Mouse (Mus musculus) testis, adult 2 months (tissue): Measurements from ENCODE around the gene P2ry6. TPM values are rescaled to one million over a fixed set of nuclear protein-coding genes. Genes with fewer than 3 reads are reported as not detected.

Experiments used
- H3K27ac ChIP-seq: fragments of 200-500 bp; 2 replicates; pipeline ENCODE4 v1.5.1; 2012; ENCODE audit warnings: low read depth, low read length; ENCODE audit not compliant: control insufficient read depth, insufficient read depth
- H3K27me3 ChIP-seq: fragments of 200-500 bp; 2 replicates; pipeline ENCODE4 v1.6.1; 2012; ENCODE audit warnings: mild to moderate bottlenecking, low read length, moderate library complexity; ENCODE audit not compliant: control insufficient read depth, insufficient read depth
- H3K36me3 ChIP-seq: fragments of 200-500 bp; 2 replicates; pipeline ENCODE4 v1.6.1; 2012; ENCODE audit warnings: mild to moderate bottlenecking, low read length; ENCODE audit not compliant: control insufficient read depth, insufficient read depth
- H3K4me1 ChIP-seq: fragments of 200-500 bp; 2 replicates; pipeline ENCODE4 v1.6.1; 2012; ENCODE audit warnings: low read length; ENCODE audit not compliant: control insufficient read depth, insufficient read depth
- H3K4me3 ChIP-seq: fragments of 200-500 bp; 2 replicates; pipeline ENCODE4 v1.5.1; 2012; ENCODE audit warnings: low read depth, mild to moderate bottlenecking, low read length, moderate library complexity, mixed read lengths; ENCODE audit not compliant: control insufficient read depth
- CTCF ChIP-seq: fragments of 200-500 bp; IDR thresholded peaks from 2 replicates; pipeline ENCODE4 v1.5.1; 2012; ENCODE audit warnings: low read depth, mild to moderate bottlenecking, inconsistent platforms, low read length, moderate library complexity; ENCODE audit not compliant: control insufficient read depth, insufficient read depth, insufficient replicate concordance
- POLR2A ChIP-seq: fragments of 200-500 bp; IDR thresholded peaks from 2 replicates; pipeline ENCODE4 v1.6.1; 2012; ENCODE audit warnings: low read depth, mild to moderate bottlenecking, inconsistent platforms, low read length, moderate library complexity; ENCODE audit not compliant: control insufficient read depth
- polyA plus RNA-seq: library from polyadenylated mRNA; depleted of rRNA; stranded (reverse); fragments of >200 nt; gene quantifications from 2 replicates; pipeline ENCODE4 v1.2.3, GENCODE M21; 2012

The P2ry6 gene
- polyA plus RNA-seq, 1 experiment = 2.9 TPM

DNA sequence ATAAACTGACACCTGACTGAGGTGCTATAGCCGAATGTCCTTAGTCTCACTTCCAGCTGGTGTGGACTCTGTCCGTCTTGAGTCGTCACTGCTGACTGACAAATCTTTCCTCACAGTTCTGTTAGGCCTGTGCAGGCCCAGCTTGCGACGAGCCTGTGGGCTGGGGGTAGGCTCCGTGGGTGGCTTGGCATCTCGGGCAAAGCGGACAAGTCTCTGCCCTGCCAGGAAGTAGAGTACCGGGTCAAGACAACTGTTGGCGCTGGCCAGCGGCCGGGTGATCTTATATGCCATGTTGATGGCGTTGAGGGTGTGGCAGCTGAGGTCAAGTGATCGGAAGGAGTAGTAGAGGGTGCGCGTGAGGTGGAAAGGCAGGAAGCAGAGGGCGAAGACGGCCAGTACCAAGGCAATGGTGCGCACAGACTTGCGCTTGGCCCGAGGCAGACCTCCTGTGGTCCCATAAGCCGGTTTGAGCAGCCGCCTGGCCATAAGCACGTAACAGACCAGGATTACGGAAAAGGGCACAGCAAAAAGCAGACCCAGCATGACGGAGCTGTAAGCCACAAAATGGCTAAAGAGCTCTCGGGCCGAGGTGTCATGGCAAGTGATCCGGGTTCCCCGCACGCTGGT is 23.6 kb upstream of the P2ry6 start:
- Histone ChIP-seq H3K4me1 (peaks cover 2% of the 10 kb centered on the region; the same call in 1 of the 2 replicates), H3K27me3 (no peaks in the 10 kb centered on the region), H3K4me3 (no peak overlapping the region; the same call in 1 of the 2 replicates), H3K36me3 (no peaks in the 10 kb centered on the region), H3K27ac (no peak overlapping the region)
- TF ChIP-seq POLR2A (no peak), CTCF (no peak)

DNA sequence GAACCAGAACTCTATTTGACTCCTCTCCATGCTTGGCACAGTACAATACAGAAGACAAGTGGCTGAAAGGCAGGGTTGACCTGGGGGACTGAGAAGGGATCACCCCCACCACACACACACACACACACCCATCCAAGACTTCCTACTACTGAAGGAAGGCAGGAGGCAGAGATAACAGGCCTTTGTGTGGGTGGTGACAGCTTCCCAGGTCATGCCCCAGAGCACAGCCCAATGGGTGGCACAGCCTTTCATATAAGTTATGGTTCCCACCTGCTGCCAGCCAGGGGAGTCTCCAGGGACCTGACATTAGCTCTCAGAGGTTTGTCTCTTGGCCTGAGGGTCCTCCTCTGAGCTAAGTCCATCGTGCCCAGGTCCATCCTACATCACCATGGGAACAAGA is 22.8 kb upstream of the P2ry6 start:
- Histone ChIP-seq H3K27me3 (no peaks in the 10 kb centered on the region), H3K4me1 (no peaks in the 10 kb centered on the region; the same call in 1 of the 2 replicates), H3K27ac (no peak overlapping the region), H3K4me3 (no peak overlapping the region), H3K36me3 (no peaks in the 10 kb centered on the region)
- no peak for TF ChIP-seq CTCF
- no peak for TF ChIP-seq POLR2A

DNA sequence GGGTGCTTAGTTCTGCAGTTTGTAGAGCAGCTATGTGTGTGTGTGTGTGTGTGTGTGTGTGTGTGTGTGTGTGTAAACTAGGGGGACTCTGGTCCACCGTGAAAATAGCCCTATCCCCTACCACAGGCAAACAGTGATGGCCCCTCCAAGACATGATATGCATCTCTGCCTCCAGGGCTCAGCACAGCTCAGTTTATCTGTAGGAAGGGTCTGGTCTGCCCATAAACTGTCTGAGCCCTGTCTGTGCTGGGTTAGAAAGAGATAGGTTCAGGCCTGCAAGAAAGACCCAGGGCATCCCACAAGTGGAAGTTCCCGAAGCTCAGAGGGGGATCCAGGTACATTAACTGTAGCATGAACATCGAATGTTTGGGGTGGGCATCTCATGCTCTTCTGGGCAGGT is 21.5 kb upstream of the P2ry6 start:
- Histone ChIP-seq H3K27me3 (no peaks in the 10 kb centered on the region), H3K4me3 (no peak overlapping the region), H3K36me3 (no peaks in the 10 kb centered on the region), H3K4me1 (no peaks in the 10 kb centered on the region; the same call in 1 of the 2 replicates), H3K27ac (no peak overlapping the region)
- TF ChIP-seq CTCF (no peak), POLR2A (no peak)

DNA sequence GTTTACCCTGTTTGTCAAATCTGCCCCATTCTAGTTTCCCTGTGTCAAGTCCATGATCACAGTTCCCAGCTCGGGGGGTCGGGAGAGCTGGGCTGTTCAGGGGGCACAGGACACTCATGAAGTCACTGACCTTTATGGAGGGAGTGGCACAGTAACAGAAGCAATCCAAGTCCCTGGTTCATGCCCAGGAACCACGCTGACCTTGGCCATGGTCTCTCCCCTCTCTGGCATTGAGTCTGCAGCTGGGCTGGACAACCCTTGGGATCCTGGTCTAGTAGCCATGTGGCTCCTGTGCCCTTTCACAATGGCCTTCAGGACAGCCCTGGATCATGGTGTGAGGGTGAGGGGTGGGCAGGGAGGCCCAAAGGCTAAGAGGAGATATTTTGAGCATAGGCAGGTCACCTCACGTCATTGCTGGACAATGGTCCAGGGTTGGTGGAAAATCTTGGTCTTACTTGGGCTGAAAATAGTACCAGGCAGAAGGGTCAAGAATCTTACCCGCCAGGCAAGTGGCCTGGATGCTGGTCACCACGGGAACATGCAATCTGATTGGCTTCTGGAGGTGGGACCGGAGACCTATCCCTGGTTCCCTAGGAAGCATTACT is 20.9 kb upstream of the P2ry6 start:
- no peaks in the 10 kb centered on the region for H3K36me3 ChIP-seq
- H3K4me1 ChIP-seq = no peaks in the 10 kb centered on the region; the same call in 1 of the 2 replicates
- no peaks in the 10 kb centered on the region for H3K27me3 ChIP-seq
- no peak overlapping the region for H3K27ac ChIP-seq
- no peak overlapping the region for H3K4me3 ChIP-seq
- TF ChIP-seq POLR2A (no peak), CTCF (no peak)

DNA sequence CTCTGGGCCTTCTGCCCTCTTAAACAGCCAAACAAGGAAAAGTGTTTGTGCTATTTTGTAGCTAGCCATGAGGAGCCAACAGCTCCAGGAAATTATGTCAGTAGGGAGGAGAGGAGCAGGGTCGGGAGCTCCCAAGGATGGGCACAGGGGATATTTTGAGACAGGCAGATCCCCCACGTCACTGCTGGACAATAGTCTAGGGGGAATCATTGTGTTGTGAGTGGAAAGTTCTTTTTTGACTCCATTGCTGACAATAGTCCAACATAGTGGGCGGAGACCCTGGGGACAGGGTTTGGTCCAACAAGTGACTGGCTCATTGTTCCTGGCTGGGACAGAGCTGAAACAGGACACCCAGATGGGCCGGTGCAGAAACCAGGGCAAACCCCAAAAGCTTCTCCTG is 18.7 kb upstream of the P2ry6 start:
- TF ChIP-seq CTCF = no peak
- no peak for TF ChIP-seq POLR2A
- H3K4me1 ChIP-seq = no peaks in the 10 kb centered on the region; the same call in 1 of the 2 replicates
- H3K27ac ChIP-seq = no peak overlapping the region
- no peak overlapping the region for H3K4me3 ChIP-seq
- no peaks in the 10 kb centered on the region for H3K27me3 ChIP-seq
- no peaks in the 10 kb centered on the region for H3K36me3 ChIP-seq

DNA sequence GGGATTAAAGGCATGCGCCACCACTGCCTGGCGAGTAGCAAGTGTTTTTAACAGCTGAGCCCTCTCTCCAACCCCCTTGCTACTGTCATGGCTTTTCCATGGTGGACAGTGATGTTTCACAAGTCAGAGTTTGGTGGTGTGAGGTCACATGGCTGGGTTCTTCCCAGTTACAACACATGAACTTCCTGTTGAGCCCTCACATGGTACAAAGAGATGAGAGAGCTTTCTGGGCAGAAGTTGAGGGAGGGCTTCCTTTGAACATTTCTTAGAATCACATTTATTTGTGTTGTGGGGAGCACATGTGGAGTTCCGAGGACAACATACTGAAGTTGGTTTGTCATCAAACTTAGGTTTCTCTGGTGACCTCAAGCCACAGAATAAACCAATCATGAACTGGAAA is 17.5 kb upstream of the P2ry6 start:
- no peaks in the 10 kb centered on the region for H3K27me3 ChIP-seq
- TF ChIP-seq POLR2A = no peak
- no peak for TF ChIP-seq CTCF

DNA sequence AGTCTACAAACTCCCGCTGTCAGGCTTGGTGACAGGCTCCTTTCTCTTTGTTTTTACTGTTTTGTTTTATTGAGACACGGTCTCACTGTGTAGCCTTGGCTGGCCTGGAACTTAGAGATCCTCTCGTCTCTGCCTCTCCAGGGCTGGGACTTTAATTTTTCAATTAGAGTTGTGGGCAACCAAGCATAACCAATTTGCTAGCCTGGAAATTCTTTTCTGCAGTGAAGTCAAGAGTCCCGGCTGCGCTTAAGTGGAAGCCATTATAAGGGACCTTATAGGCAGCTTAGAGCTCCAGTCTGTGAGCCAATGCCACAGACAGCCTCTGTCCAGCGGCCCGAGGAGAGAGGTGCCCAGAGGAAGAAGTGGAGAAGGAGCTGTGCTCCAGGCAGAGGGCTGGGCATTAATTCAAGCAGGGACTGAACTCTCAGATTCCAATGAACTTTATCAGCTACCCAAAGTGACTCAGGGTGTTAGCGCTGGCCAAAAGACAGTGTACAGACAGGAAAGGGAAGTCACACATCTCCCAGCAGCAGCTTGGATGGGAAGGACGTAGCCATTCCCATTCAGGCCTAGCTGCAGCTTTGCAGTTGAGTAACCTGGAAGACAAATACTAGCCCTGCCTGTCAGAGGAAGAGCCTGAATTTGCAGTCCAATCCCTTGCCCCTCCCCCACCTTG is 16.3 kb upstream of the P2ry6 start:
- TF ChIP-seq POLR2A = no peak
- no peak for TF ChIP-seq CTCF
- no peaks in the 10 kb centered on the region for H3K27me3 ChIP-seq
- peaks cover under 1% of the 10 kb centered on the region; the same call in 1 of the 2 replicates for H3K4me1 ChIP-seq
- H3K27ac ChIP-seq = no peak overlapping the region
- no peak overlapping the region for H3K4me3 ChIP-seq
- H3K36me3 ChIP-seq = no peaks in the 10 kb centered on the region

More for the DNA sequence above, 17.5 kb upstream of the P2ry6 start:
- no peak overlapping the region for H3K4me3 ChIP-seq
- H3K27ac ChIP-seq = no peak overlapping the region
- H3K36me3 ChIP-seq = no peaks in the 10 kb centered on the region
- no peaks in the 10 kb centered on the region; the same call in 1 of the 2 replicates for H3K4me1 ChIP-seq
